Mouse (Mus musculus) testis, adult 2 months (tissue): ENCODE measurements around the gene Ddx1.

Experiments
- CTCF ChIP-seq: fragments of 200-500 bp; IDR thresholded peaks from 2 replicates; pipeline ENCODE4 v1.5.1; 2012; ENCODE audit warnings: low read depth, mild to moderate bottlenecking, inconsistent platforms, low read length, moderate library complexity; ENCODE audit not compliant: control insufficient read depth, insufficient read depth, insufficient replicate concordance
- POLR2A ChIP-seq: fragments of 200-500 bp; IDR thresholded peaks from 2 replicates; pipeline ENCODE4 v1.6.1; 2012; ENCODE audit warnings: low read depth, mild to moderate bottlenecking, inconsistent platforms, low read length, moderate library complexity; ENCODE audit not compliant: control insufficient read depth

DNA sequence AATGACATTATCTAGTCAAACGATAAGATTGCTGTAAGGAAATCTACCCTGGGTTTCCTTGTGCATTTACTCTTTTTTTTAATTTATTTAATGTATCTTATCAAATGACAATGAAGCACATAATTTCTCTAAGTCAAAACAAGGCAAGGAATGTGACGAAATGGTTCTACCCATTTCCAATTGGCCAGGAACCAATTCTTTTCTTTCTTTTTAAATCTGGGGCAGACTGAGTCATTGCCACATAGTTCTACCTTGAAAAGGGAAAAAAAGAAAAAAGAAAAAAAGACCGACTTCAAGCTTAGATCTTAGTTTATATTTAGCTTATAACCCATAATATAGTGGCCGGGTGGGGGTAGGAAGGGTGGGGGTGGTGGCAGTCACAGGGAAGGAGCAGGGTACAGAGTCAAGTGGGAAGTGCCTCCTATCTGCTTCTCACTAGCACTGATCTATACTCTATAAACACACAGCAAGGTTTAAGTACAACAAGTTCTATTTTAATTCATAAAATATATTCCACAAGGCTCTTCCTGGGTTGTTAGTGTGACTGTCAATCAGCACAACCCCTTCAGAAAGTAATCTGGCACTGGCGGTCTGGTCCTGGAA, 32.4 kb downstream of the Ddx1 start:
- no peak for TF ChIP-seq CTCF
- TF ChIP-seq POLR2A = no peak
